Mouse (Mus musculus) liver, adult 2 months (tissue): ENCODE measurements at regions not wholly inside any gene's neighbourhood (a gene's known extent, or its start where the extent isn't known, plus 50 kb on each side); places are given as distances from the start of the nearest gene placed in this dataset.

ENCODE experiments used
- DNase-seq: peaks from one replicate; pipeline ENCODE4 v3.0.0-alpha.2; 2011; ENCODE audit warnings: low read depth, low spot score; ENCODE audit errors: extremely low read depth
- H3K27ac ChIP-seq: fragments of 200-500 bp; replicated peaks from 2 replicates; pipeline ENCODE4 v1.5.1; 2012; ENCODE audit warnings: low read depth, mild to moderate bottlenecking, control low read depth, inconsistent platforms, low read length; ENCODE audit not compliant: insufficient read depth
- H3K27me3 ChIP-seq: fragments of 200-500 bp; 2 replicates; pipeline ENCODE4 v1.6.1; 2012; ENCODE audit warnings: mild to moderate bottlenecking, moderate library complexity, low read length, inconsistent platforms; ENCODE audit not compliant: control insufficient read depth, insufficient read depth
- H3K36me3 ChIP-seq: fragments of 200-500 bp; 2 replicates; pipeline ENCODE4 v1.6.1; 2012; ENCODE audit warnings: low read length, inconsistent platforms; ENCODE audit not compliant: control insufficient read depth, insufficient read depth
- H3K4me1 ChIP-seq: fragments of 200-500 bp; 2 replicates; pipeline ENCODE4 v1.6.1; 2011; ENCODE audit warnings: low read length; ENCODE audit not compliant: control insufficient read depth, insufficient read depth
- H3K4me3 ChIP-seq: fragments of 200-500 bp; 2 replicates; pipeline ENCODE4 v1.5.1; 2011; ENCODE audit warnings: low read depth, mild to moderate bottlenecking, control low read depth, low read length, moderate library complexity; ENCODE audit not compliant: insufficient read depth
- H3K79me2 ChIP-seq: fragments of 200-500 bp; 2 replicates; pipeline ENCODE4 v1.6.1; 2012; ENCODE audit warnings: inconsistent platforms, mild to moderate bottlenecking, low read length, moderate library complexity; ENCODE audit not compliant: control insufficient read depth, insufficient read depth
- H3K9ac ChIP-seq: fragments of 200-500 bp; 2 replicates; pipeline ENCODE4 v1.6.1; 2012; ENCODE audit warnings: low read depth, mild to moderate bottlenecking, control low read depth, inconsistent platforms, low read length
- CTCF ChIP-seq: fragments of 200-500 bp; IDR thresholded peaks from 2 replicates; pipeline ENCODE4 v1.5.1; 2011; ENCODE audit warnings: low read depth, low read length, control low read depth
- POLR2A ChIP-seq: fragments of 200-500 bp; IDR thresholded peaks from 2 replicates; pipeline ENCODE4 v1.6.1; 2011; ENCODE audit warnings: low read length, control low read depth; ENCODE audit not compliant: insufficient read depth; ENCODE audit errors: extremely low read depth
- WGBS: fragments of 180-500 bp; shearing (Covaris S2); methylation state at CpG from one replicate; pipeline ENCODE4 v1.1.7; 2018; 5-methylcytosine and 5-hydroxymethylcytosine counted together

DNA sequence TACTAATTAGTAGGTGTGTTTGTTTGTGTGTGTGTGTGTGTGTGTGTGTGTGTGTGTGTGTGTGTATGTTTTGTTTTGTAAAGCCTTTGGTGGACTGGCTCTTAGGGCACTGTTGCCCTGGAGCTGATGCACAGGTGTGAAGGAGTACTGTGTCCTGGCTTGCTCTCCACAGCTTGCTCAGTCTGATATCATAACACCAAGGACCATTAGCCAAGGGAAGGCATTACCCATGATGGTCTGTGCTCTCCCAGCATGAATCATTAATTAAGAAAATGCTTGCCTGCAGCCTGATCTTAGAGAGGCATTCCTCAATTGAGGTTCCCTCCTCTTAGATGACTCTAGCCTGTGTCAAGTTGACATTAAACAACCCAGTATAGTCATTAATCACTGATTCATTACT is 54.7 kb downstream of the Spry2 start:
- Histone ChIP-seq H3K9ac (no peak overlapping the region), H3K79me2 (no peaks in the 10 kb centered on the region), H3K4me1 (no peaks in the 10 kb centered on the region), H3K27me3 (no peaks in the 10 kb centered on the region), H3K4me3 (no peak overlapping the region), H3K27ac (no peak overlapping the region), H3K36me3 (no peaks in the 10 kb centered on the region)
- no peak for TF ChIP-seq CTCF
- no peak for TF ChIP-seq POLR2A
- DNase-seq = no peak

DNA sequence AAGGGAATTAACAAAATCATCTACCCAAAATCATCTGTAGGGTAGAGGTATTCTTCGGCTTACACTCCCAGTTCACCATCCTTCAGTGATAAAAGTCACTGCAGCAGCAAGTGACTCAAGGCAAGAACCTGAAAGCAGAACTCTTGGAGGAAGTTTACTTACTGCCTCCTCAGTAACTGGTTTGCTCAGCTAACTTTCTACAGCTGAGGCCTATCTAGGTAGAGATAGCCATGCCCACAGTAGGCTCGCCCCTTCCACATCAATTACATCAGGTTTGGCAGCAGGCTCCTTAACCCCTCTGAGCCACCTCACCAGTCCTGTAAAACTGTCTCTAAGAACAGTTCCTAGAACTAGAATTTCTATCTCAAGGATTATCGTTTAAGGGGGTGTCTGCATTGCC is 59.1 kb downstream of the Spry2 start:
- no peaks in the 10 kb centered on the region for H3K79me2 ChIP-seq
- no peaks in the 10 kb centered on the region for H3K36me3 ChIP-seq
- 80% methylated on average over 3 of the region's 3 CpGs for WGBS
- no peak overlapping the region for H3K4me3 ChIP-seq
- no peaks in the 10 kb centered on the region for H3K4me1 ChIP-seq
- TF ChIP-seq CTCF = no peak
- no peak for TF ChIP-seq POLR2A
- no peaks in the 10 kb centered on the region for H3K27me3 ChIP-seq
- no peak overlapping the region for H3K27ac ChIP-seq
- H3K9ac ChIP-seq = no peak overlapping the region
- no peak for DNase-seq

DNA sequence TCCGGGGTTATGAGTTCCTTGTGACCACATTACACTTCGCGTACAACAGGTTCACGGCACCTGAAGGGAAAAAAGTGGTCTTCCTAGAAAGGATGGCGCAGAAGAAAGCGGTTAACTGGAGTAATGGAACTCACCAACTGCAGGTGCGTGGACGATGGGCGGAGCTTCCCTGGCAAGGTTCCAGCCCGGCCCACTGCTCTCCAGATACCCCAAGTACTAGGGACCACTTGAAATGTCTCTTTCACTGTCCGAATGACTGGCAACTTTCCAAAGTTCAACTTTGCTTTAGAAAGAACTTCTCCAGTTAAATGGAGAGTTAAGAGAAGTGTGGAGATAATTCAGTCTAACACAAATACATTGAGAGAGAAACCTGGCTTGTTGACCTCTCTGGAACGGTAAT is 65.9 kb downstream of the Spry2 start:
- H3K27ac ChIP-seq = no peak overlapping the region
- no peak for DNase-seq
- H3K4me3 ChIP-seq = no peak overlapping the region
- WGBS = 92% methylated on average over 12 of the region's 12 CpGs
- TF ChIP-seq CTCF = no peak
- TF ChIP-seq POLR2A = no peak
- no peak overlapping the region for H3K9ac ChIP-seq
- H3K27me3 ChIP-seq = no peaks in the 10 kb centered on the region
- no peaks in the 10 kb centered on the region for H3K79me2 ChIP-seq
- no peaks in the 10 kb centered on the region for H3K36me3 ChIP-seq
- no peaks in the 10 kb centered on the region for H3K4me1 ChIP-seq

DNA sequence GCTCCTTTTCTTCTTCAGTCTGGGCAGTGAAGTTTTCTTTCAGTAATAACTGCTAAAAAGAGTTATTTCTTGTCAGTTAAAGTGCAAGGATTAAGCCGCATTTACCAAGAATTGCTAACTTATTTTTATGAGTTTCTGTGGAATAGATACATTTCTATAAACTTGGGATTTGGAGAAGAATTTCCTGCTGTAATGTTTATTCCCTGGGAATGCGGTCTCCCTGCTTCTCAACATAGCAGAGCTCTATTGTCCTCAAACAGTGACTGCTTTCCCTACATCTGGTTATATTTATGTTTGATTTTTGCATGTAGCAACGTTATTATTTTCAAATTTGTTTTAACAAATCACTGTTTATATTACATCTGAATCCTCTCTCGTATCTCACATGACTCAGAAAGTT is 66.3 kb downstream of the Spry2 start:
- no peaks in the 10 kb centered on the region for H3K27me3 ChIP-seq
- H3K9ac ChIP-seq = no peak overlapping the region
- WGBS = 80% methylated on average over 4 of the region's 4 CpGs
- H3K4me3 ChIP-seq = no peak overlapping the region
- H3K36me3 ChIP-seq = no peaks in the 10 kb centered on the region
- H3K4me1 ChIP-seq = no peaks in the 10 kb centered on the region
- no peak for DNase-seq
- H3K27ac ChIP-seq = no peak overlapping the region
- H3K79me2 ChIP-seq = no peaks in the 10 kb centered on the region
- TF ChIP-seq POLR2A (no peak), CTCF (no peak)

DNA sequence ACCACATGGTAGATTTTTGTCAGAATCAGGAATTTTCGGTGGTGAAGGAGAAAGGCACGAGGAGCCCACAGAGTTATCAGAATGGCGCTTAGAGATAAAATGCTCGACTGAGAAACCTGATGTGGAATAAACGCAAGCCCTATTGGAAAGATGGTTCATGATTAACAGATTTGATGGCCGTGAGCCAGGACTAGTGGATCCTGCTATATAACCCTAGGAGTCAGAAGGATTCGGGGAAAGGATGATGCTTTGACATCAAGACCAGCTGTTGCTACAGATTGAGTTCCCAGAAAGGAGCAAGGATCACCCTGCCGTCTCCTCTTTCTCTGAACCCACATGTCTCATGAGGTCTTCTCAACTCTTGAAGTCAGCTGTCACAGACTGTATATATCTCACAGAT is 73.5 kb downstream of the Spry2 start:
- Histone ChIP-seq H3K27ac (no peak overlapping the region), H3K27me3 (peaks cover 9% of the 10 kb centered on the region), H3K36me3 (no peaks in the 10 kb centered on the region), H3K4me3 (no peak overlapping the region), H3K4me1 (no peaks in the 10 kb centered on the region; the same call in 1 of the 2 replicates), H3K79me2 (no peaks in the 10 kb centered on the region), H3K9ac (no peak overlapping the region)
- WGBS = 27% methylated on average over 8 of the region's 8 CpGs
- no peak for TF ChIP-seq CTCF
- TF ChIP-seq POLR2A = no peak
- peak; percentile 6 for DNase-seq

DNA sequence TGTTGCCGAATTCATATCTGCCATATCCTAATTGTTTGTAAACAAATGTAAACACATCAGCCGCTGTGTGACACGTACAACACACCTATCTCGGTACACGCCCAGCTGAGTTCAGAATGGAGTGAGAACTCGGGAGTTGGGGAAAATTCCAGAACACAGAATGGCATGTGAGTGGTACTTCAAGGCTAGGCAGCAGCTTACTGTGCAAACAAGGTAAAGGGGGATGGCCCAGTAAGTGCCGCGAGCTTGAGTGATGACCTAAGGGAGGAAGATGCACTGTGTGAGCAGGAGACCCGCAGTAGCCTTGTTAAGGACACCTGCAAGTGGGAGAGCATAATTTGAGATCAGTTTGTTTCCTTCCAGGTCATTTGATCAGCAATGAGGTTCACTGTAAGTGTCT is 74.0 kb downstream of the Spry2 start:
- Histone ChIP-seq H3K79me2 (no peaks in the 10 kb centered on the region), H3K36me3 (no peaks in the 10 kb centered on the region), H3K9ac (no peak overlapping the region), H3K27me3 (peaks cover 12% of the 10 kb centered on the region), H3K27ac (no peak overlapping the region), H3K4me1 (no peaks in the 10 kb centered on the region; the same call in 1 of the 2 replicates), H3K4me3 (no peak overlapping the region)
- TF ChIP-seq POLR2A (no peak), CTCF (no peak)
- DNase-seq = no peak
- 72% methylated on average over 9 of the region's 9 CpGs for WGBS
